Comparison of ENCODE assay signal across 13 mouse cellular contexts in the genomic region with DNA sequence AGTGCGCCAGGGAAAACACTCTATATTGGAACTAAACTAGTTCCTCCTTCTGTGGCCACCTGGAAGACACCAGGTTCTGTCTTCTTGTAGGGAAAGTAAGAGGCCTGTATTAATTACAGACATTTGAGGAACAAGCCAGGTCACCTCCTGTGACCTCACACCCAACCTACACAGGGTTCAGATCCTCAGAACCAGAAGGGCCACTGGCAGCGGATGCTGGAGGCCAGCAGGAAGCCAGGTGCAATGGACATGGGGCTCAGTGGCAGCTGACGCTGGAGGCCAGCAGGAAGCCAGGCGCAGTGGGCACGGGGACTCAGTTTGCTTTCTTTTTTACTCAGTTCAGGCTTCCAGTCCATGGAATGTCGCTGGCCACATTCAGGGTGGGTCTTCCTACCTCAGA.
"Had no signal": no experiment of that assay in that cellular context is flagged by ENCODE, and none has a peak within 500 bp of the region (broad histone marks: within the 10 kb centered on the region; RNA-seq: fewer than 3 reads in every experiment).

No protein-coding gene starts in this region.

- DNase-seq: kidney, adult 18-20 months; kidney, postnatal 10 days; kidney, postnatal 4 days; liver, embryonic 13.5 days; liver, postnatal 0 days; lung, postnatal 14 days; right cerebral cortex, postnatal 14 days; thymus, postnatal 36 days had no signal

- H3K27me3 ChIP-seq: liver, embryonic 13.5 days; lung, embryonic 15.5 days; midbrain, embryonic 12.5 days had no signal

- H3K9me3 ChIP-seq: liver, embryonic 13.5 days; lung, embryonic 15.5 days; midbrain, embryonic 12.5 days had no signal

- H3K9ac ChIP-seq: liver, embryonic 13.5 days; liver, postnatal 0 days; lung, embryonic 15.5 days; midbrain, embryonic 12.5 days had no signal

- H3K4me1 ChIP-seq: lung, embryonic 15.5 days; midbrain, embryonic 12.5 days had no signal

- H3K36me3 ChIP-seq: liver, embryonic 13.5 days; lung, embryonic 15.5 days; midbrain, embryonic 12.5 days had no signal

- H3K27ac ChIP-seq: left cerebral cortex, adult 2 months; liver, embryonic 13.5 days; lung, embryonic 15.5 days; macrophage; midbrain, embryonic 12.5 days had no signal

- H3K4me2 ChIP-seq: liver, embryonic 13.5 days; lung, embryonic 15.5 days; midbrain, embryonic 12.5 days had no signal

- H3K4me3 ChIP-seq: left cerebral cortex, adult 2 months; liver, embryonic 13.5 days; lung, embryonic 15.5 days; midbrain, embryonic 12.5 days had no signal

- ATAC-seq: liver, postnatal 0 days; midbrain, embryonic 16.5 days had no signal
